Mouse (Mus musculus) hindbrain, postnatal 0 days (tissue): ENCODE data around the gene Gm21366. TPM values are rescaled to one million over a fixed set of nuclear protein-coding genes. Genes with fewer than 3 reads are reported as not detected.
"Not testable (repeated sequence)": the region's sequence is repeated elsewhere in the genome, so short reads cannot be mapped to it uniquely, and the experiment has no call there.

ENCODE experiments used
- ATAC-seq: fragments of 200-750 bp; cut with Nextera tagmentation; 2 replicates; pipeline ENCODE4 v1.8.0; 2017; ENCODE audit warnings: mild to moderate bottlenecking, moderate TSS enrichment, moderate library complexity
- DNase-seq: peaks from one replicate; pipeline ENCODE4 v3.0.0-alpha.2; 2015; ENCODE audit warnings: low spot score
- H3K27ac ChIP-seq: fragments of 300-500 bp; sonication (generic); 2 replicates; pipeline ENCODE4 v1.5.1; 2014; ENCODE audit warnings: mild to moderate bottlenecking
- H3K27me3 ChIP-seq: fragments of 300-500 bp; sonication (generic); 2 replicates; pipeline ENCODE4 v1.6.1; 2014; ENCODE audit warnings: low read length, mixed read lengths; ENCODE audit not compliant: insufficient read depth
- H3K36me3 ChIP-seq: fragments of 300-500 bp; sonication (generic); 2 replicates; pipeline ENCODE4 v1.6.1; 2014; ENCODE audit warnings: low read length, mixed read lengths; ENCODE audit not compliant: insufficient read depth
- H3K4me1 ChIP-seq: fragments of 300-500 bp; sonication (generic); 2 replicates; pipeline ENCODE4 v1.6.1; 2014; ENCODE audit warnings: antibody characterized with exemption, low read length, mixed read lengths; ENCODE audit not compliant: insufficient read depth
- H3K4me2 ChIP-seq: fragments of 300-500 bp; sonication (generic); 2 replicates; pipeline ENCODE4 v1.6.1; 2014; ENCODE audit warnings: low read depth, mild to moderate bottlenecking, low read length, moderate library complexity, mixed read lengths
- H3K4me3 ChIP-seq: fragments of 300-500 bp; sonication (generic); 2 replicates; pipeline ENCODE4 v1.5.1; 2014; ENCODE audit warnings: low read length
- H3K9ac ChIP-seq: fragments of 300-500 bp; sonication (generic); replicated peaks from 2 replicates; pipeline ENCODE4 v1.6.1; 2014; ENCODE audit warnings: mild to moderate bottlenecking, low read length, moderate library complexity, mixed read lengths
- H3K9me3 ChIP-seq: fragments of 300-500 bp; sonication (generic); 2 replicates; pipeline ENCODE4 v1.6.1; 2016; ENCODE audit warnings: low read length, mixed read lengths
- WGBS: fragments of 180-500 bp; shearing (Covaris S2); extraction: QIAGEN DNeasy Blood & Tissue Kit; methylation state at CpG from one replicate; pipeline ENCODE4 v1.1.7; 2014; 5-methylcytosine and 5-hydroxymethylcytosine counted together
- polyA plus RNA-seq: library from polyadenylated mRNA; unstranded; fragments of >200 nt; fragmentation: Nextera tagmentation; extraction: Ambion mirVana; gene quantifications from 2 replicates; pipeline ENCODE4 v1.2.1, GENCODE M21; 2015
- total RNA-seq: library from RNA; depleted of rRNA; stranded (reverse); fragments of >200 nt; gene quantifications from 2 replicates; pipeline ENCODE4 v1.2.3, GENCODE M21; 2014; rRNA removed

Gene Gm21366
- total RNA-seq (not detected in 2 replicates), polyA plus RNA-seq (not detected in 2 replicates)

DNA sequence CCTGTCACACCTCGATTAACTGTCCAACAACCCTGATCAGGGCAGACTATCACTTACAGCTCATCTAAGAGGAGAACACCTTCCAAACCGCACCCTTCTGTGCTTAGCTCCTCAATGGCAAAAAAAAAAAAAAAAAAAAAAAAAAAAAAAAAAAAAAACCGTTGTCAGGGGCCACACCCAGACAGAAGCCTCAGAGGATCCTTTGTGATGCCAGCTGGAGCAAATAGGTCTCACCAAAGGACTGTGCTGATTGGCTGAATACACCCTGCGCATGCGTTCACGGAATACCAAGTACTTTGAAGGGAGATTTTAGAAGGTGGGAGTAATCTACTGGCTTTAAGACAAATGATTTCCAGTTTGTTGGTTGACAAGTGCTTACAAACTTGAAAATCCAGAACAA, at the start of gene Gm21366:
Gm21366 (minus strand) TSS at position 101 of the 400 bp plus-strand sequence.
- not testable (repeated sequence) for H3K36me3 ChIP-seq, H3K4me1 ChIP-seq, H3K4me3 ChIP-seq, DNase-seq, ATAC-seq, H3K27me3 ChIP-seq, H3K27ac ChIP-seq, H3K9me3 ChIP-seq, H3K4me2 ChIP-seq, H3K9ac ChIP-seq
- WGBS = no CpG with 5 or more reads among the region's 6 CpGs
